In the genomic region with DNA sequence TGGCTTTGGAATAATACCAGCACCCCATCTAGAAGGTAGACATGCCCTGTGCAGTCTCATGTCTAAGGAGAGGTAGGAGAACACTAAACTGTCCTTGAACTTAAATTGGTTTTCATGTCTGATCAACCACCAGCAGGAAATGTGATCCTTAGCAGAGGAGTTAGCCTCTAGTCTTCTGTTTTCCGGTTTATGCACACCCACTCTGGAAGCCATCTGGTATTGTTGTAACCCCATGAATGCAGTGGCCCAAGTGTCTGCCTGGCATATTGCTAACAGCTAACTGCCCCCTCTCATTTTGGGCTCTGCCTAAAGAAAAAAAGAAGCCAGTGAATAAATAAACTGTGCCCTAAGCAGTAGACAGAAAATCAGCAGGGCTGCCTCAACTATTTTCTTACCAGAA, we compare ENCODE assay signal across 13 mouse cellular contexts.
"Had no signal": no experiment of that assay in that cellular context is flagged by ENCODE, and none has a peak within 500 bp of the region (broad histone marks: within the 10 kb centered on the region; RNA-seq: fewer than 3 reads in every experiment).

No protein-coding gene starts in this region.

- H3K4me1 ChIP-seq: intestine, embryonic 15.5 days; limb, embryonic 10.5 days; liver, embryonic 15.5 days had no signal

- H3K9me3 ChIP-seq: intestine, embryonic 15.5 days; limb, embryonic 10.5 days; liver, embryonic 15.5 days; midbrain, embryonic 13.5 days had no signal

- DNase-seq: kidney, adult 8-10 months; kidney, postnatal 25 days; lung, adult 2 months; lung, postnatal 36 days; thymus, adult 18-20 months; thymus, postnatal 25 days had no signal

- H3K4me2 ChIP-seq: intestine, embryonic 15.5 days; liver, embryonic 11.5 days; liver, embryonic 15.5 days; midbrain, embryonic 13.5 days had no signal

- H3K4me3 ChIP-seq: intestine, embryonic 15.5 days; limb, embryonic 10.5 days; liver, embryonic 15.5 days; midbrain, embryonic 13.5 days had no signal

- H3K27me3 ChIP-seq: intestine, embryonic 15.5 days; liver, embryonic 15.5 days; midbrain, embryonic 13.5 days had no signal

- H3K36me3 ChIP-seq: intestine, embryonic 15.5 days; limb, embryonic 10.5 days; liver, embryonic 15.5 days had no signal

- H3K9ac ChIP-seq: intestine, embryonic 15.5 days; liver, embryonic 15.5 days; midbrain, embryonic 13.5 days had no signal

- ATAC-seq: intestine, embryonic 15.5 days; lung, postnatal 0 days; midbrain, embryonic 13.5 days had no signal

- H3K27ac ChIP-seq: intestine, embryonic 15.5 days; limb, embryonic 10.5 days; liver, embryonic 15.5 days; midbrain, embryonic 13.5 days; stomach, postnatal 0 days had no signal
